In the genomic region with DNA sequence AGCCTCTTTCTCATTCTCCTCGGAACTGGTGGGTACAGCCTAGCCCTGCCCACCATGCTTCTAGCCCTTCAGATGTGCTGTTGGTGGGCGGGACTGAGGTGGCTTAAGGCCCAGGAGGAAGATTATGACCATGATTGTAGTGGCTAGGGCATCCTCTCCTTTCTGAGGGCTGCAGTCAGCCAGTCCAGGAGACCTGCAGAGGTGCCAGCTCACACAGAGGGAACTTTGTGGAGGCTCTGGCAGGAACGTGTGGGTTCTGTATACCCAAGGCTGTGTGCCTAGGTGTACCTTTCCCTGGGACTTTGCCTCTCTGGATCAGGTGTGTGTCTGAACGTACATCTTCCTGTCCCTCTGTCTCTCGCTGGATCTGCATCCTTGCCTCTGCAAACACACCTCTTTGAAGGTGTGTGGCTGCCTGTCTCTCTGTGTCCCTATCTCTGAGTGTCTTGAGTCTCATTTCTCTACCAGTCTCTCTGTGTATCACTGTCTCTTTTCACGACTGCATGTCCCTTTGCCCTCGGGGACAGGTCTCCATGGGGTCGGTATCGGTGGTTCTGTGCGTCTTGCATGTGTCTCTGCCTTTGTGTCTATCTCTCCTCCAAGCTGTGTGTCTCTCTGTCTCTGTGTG, we compare ENCODE assay signal across 8 mouse cellular contexts. TPM values are rescaled to one million over a fixed set of nuclear protein-coding genes. Genes with fewer than 3 reads are reported as not detected.
A peak's percentile ranks its signal among the peaks of the same experiment; 100 is the strongest.
DNase-seq lines count a peak whose midpoint lies in the region; ATAC-seq and TF ChIP-seq lines count a peak whose summit lies in the region.

No protein-coding gene starts in this region.

- H3K9me3 ChIP-seq in CH12.LX (replicated peaks; ENCODE audit: low read length): peaks cover 21% of the 10 kb centered on the region
- H3K9me3 ChIP-seq in embryonic facial prominence, embryonic 12.5 days: no peaks in the 10 kb centered on the region
- H3K9me3 ChIP-seq in intestine, embryonic 16.5 days (ENCODE audit: control insufficient read depth, low read length): no peaks in the 10 kb centered on the region

- no peak for DNase-seq in kidney, adult 2 months
- DNase-seq in kidney, postnatal 14 days: no peak
- DNase-seq in CH12.LX (ENCODE audit: extremely low read depth): no peak
- DNase-seq in adrenal gland, adult 8-10 months: no peak
- no peak for DNase-seq in urinary bladder, adult 18-20 months (ENCODE audit: low spot score in 2 of 2)

- peak overlapping the region; percentile 84 for H3K4me2 ChIP-seq in CH12.LX (ENCODE audit: insufficient read depth, low read depth, poor library complexity, severe bottlenecking)
- H3K4me2 ChIP-seq in embryonic facial prominence, embryonic 12.5 days (replicated peaks): peak overlapping the region; percentile 59
- peak overlapping the region; percentile 95 for H3K4me2 ChIP-seq in intestine, embryonic 16.5 days (ENCODE audit: low read depth, low read length)

- no peak for TF ChIP-seq RAD21 in CH12.LX (IDR thresholded peaks at IDR 0.05; ENCODE audit: low read depth, low read length)

- TF ChIP-seq EP300 in CH12.LX (IDR thresholded peaks at IDR 0.05; ENCODE audit: low read length): no peak

- no peaks in the 10 kb centered on the region for H3K36me3 ChIP-seq in kidney, adult 2 months (ENCODE audit: control insufficient read depth, insufficient read depth, low read length)
- H3K36me3 ChIP-seq in CH12.LX (replicated peaks in 1 of 2; ENCODE audit: control insufficient read depth in 1 of 2, insufficient read depth in 1 of 2, low read length in 1 of 2): no peaks in the 10 kb centered on the region
- H3K36me3 ChIP-seq in embryonic facial prominence, embryonic 12.5 days: no peaks in the 10 kb centered on the region; the same call in 1 of the 2 replicates
- no peaks in the 10 kb centered on the region for H3K36me3 ChIP-seq in intestine, embryonic 16.5 days (ENCODE audit: control insufficient read depth, insufficient read depth, low read length)

- H3K9ac ChIP-seq in CH12.LX (ENCODE audit: insufficient read depth, low read depth): peak overlapping the region; percentile 55; the same call in 1 of the 2 replicates
- peak overlapping the region; percentile 85 for H3K9ac ChIP-seq in embryonic facial prominence, embryonic 12.5 days
- H3K9ac ChIP-seq in intestine, embryonic 16.5 days (ENCODE audit: low read depth, low read length): peak overlapping the region; percentile 74

- no peaks in the 10 kb centered on the region for H3K27me3 ChIP-seq in kidney, adult 2 months (replicated peaks; ENCODE audit: control insufficient read depth, insufficient read depth, low read length)
- H3K27me3 ChIP-seq in CH12.LX (replicated peaks): peaks cover 61% of the 10 kb centered on the region
- peaks cover 16% of the 10 kb centered on the region; the same call in 1 of the 2 replicates for H3K27me3 ChIP-seq in embryonic facial prominence, embryonic 12.5 days
- H3K27me3 ChIP-seq in intestine, embryonic 16.5 days (replicated peaks; ENCODE audit: control insufficient read depth, insufficient read depth, low read length): no peaks in the 10 kb centered on the region

- dilution Hi-C loops in CH12.LX (cut with MboI; ENCODE audit: extremely low pct_ligation_motif_present, extremely low pct_unique_long_range_greater_than_20kb, low sequenced_read_pairs): no loop called here

- TF ChIP-seq POLR2A in kidney, adult 2 months (IDR thresholded peaks at IDR 0.05; ENCODE audit: low read depth, low read length): no peak
- no peak for TF ChIP-seq POLR2A in CH12.LX (IDR thresholded peaks at IDR 0.05; ENCODE audit: low read depth, low read length)
- no peak for TF ChIP-seq POLR2A in olfactory bulb, adult 2 months (IDR thresholded peaks at IDR 0.05; ENCODE audit: insufficient read depth, low read depth, low read length)

- no peak overlapping the region for H3K27ac ChIP-seq in kidney, adult 2 months (ENCODE audit: insufficient read depth, low read depth, low read length)
- no peak overlapping the region for H3K27ac ChIP-seq in CH12.LX (ENCODE audit: insufficient read depth, low read depth)
- peak overlapping the region; percentile 64; the same call in 1 of the 2 replicates for H3K27ac ChIP-seq in embryonic facial prominence, embryonic 12.5 days
- H3K27ac ChIP-seq in intestine, embryonic 16.5 days (ENCODE audit: low read length): peak overlapping the region; percentile 39; the same call in 1 of the 2 replicates
- peak overlapping the region; percentile 76 for H3K27ac ChIP-seq in olfactory bulb, adult 2 months (ENCODE audit: insufficient read depth, low read depth, low read length)

- H3K79me2 ChIP-seq in CH12.LX (replicated peaks; ENCODE audit: control insufficient read depth, extremely low read depth, insufficient read depth, poor library complexity, severe bottlenecking): no peaks in the 10 kb centered on the region

- ATAC-seq in embryonic facial prominence, embryonic 12.5 days (ENCODE audit: insufficient number of reproducible peaks, insufficient read depth, low FRiP score, low TSS enrichment): peak; percentile 24; the same call in 1 of the 2 replicates
- ATAC-seq in intestine, embryonic 16.5 days: no peak

- no peak for TF ChIP-seq CTCF in kidney, adult 2 months (conservative IDR thresholded peaks at IDR 0.05; ENCODE audit: insufficient read depth, insufficient read length, low read depth, low read length)
- no peak for TF ChIP-seq CTCF in CH12.LX (conservative IDR thresholded peaks at IDR 0.05 in 1 of 2, IDR thresholded peaks at IDR 0.05 in 1 of 2; ENCODE audit: low read depth in 2 of 2, low read length in 2 of 2)
- TF ChIP-seq CTCF in olfactory bulb, adult 2 months (IDR thresholded peaks at IDR 0.05; ENCODE audit: insufficient read depth, low read depth, low read length): no peak

- WGBS in kidney, adult 2 months: 34% methylated on average over 10 of the region's 10 CpGs
- WGBS in embryonic facial prominence, embryonic 12.5 days: 10% methylated on average over 10 of the region's 10 CpGs
- 19% methylated on average over 10 of the region's 10 CpGs for WGBS in intestine, embryonic 16.5 days
- WGBS in olfactory bulb, adult 2 months: 6% methylated on average over 10 of the region's 10 CpGs

- peak overlapping the region; percentile 27 for H3K4me3 ChIP-seq in kidney, adult 2 months (ENCODE audit: insufficient read depth, low read depth, low read length)
- peak overlapping the region in 1 of 3 experiments; percentile 44 for H3K4me3 ChIP-seq in CH12.LX (replicated peaks in 1 of 3; ENCODE audit: low read depth in 2 of 3, low read length in 2 of 3, poor library complexity in 1 of 3)
- peak overlapping the region; percentile 52 for H3K4me3 ChIP-seq in embryonic facial prominence, embryonic 12.5 days
- H3K4me3 ChIP-seq in intestine, embryonic 16.5 days (ENCODE audit: low read length): peak overlapping the region; percentile 60
- H3K4me3 ChIP-seq in olfactory bulb, adult 2 months (ENCODE audit: insufficient read depth, low read depth, low read length): peak overlapping the region; percentile 69

- peaks cover 3% of the 10 kb centered on the region; the same call in 1 of the 2 replicates for H3K4me1 ChIP-seq in kidney, adult 2 months (ENCODE audit: control insufficient read depth, insufficient read depth, low read length)
- H3K4me1 ChIP-seq in CH12.LX (ENCODE audit: control insufficient read depth in 1 of 2, insufficient read depth in 2 of 2): peaks cover 5 to 18% of the 10 kb centered on the region in 2 experiments; a peak in 3 of 4 replicates
- H3K4me1 ChIP-seq in embryonic facial prominence, embryonic 12.5 days: peaks cover 48% of the 10 kb centered on the region
- peaks cover 15% of the 10 kb centered on the region for H3K4me1 ChIP-seq in intestine, embryonic 16.5 days (ENCODE audit: control insufficient read depth, insufficient read depth, low read length)
- H3K4me1 ChIP-seq in olfactory bulb, adult 2 months (ENCODE audit: control insufficient read depth, insufficient read depth, low read length): peaks cover 51% of the 10 kb centered on the region

- in situ Hi-C loops in CH12.LX (cut with MboI; ENCODE audit: low pct_ligation_motif_present, low pct_unique_long_range_greater_than_20kb, low sequenced_read_pairs): no loop called here

TF ChIP-seq in CH12.LX, 34 proteins besides CTCF, POLR2A, EP300 and RAD21 (continues in another document):
- no peak for TF ChIP-seq BHLHE40 (IDR thresholded peaks at IDR 0.05; ENCODE audit: low read depth, low read length)
- TF ChIP-seq ZMIZ1 (IDR thresholded peaks at IDR 0.05; ENCODE audit: low read depth, low read length): no peak
- TF ChIP-seq RCOR1 (conservative IDR thresholded peaks at IDR 0.05; ENCODE audit: low read depth, low read length): no peak
- TF ChIP-seq NRF1 (IDR thresholded peaks at IDR 0.05; ENCODE audit: low read depth, low read length): no peak
- TF ChIP-seq IRF4 (IDR thresholded peaks at IDR 0.05; ENCODE audit: low read depth, low read length): no peak
- no peak for TF ChIP-seq USF1 (IDR thresholded peaks at IDR 0.05; ENCODE audit: low read depth, low read length)
- no peak for TF ChIP-seq MEF2A (IDR thresholded peaks at IDR 0.05; ENCODE audit: borderline replicate concordance, low read depth, low read length)
- no peak for TF ChIP-seq USF2 (conservative IDR thresholded peaks at IDR 0.05; ENCODE audit: low read depth, low read length)
- no peak for TF ChIP-seq NELFE (IDR thresholded peaks at IDR 0.05; ENCODE audit: low read depth, low read length)
- TF ChIP-seq SMC3 (IDR thresholded peaks at IDR 0.05; ENCODE audit: low read depth, low read length): no peak
- TF ChIP-seq CHD1 (IDR thresholded peaks at IDR 0.05; ENCODE audit: low read depth, low read length): no peak

RNA-seq across cellular contexts. Expression of a gene that starts 0.8 kb away (rescaled TPM):
- 9.3 and 9.9 TPM in 2 replicates for polyA plus RNA-seq in kidney, adult 2 months (2012; rRNA removed)
- total RNA-seq in CH12.LX (2012; rRNA removed) (0.25 and 0.59 TPM in 2 replicates), CH12.LX (2014; rRNA removed) (0.17 TPM in 1 of 2 replicates, not detected in the other)
- polyA plus RNA-seq in CH12.LX (2012; ENCODE audit: insufficient read length, low read depth): not detected in 2 replicates
- 29.0 and 33.7 TPM in 2 replicates for polyA plus RNA-seq in embryonic facial prominence, embryonic 12.5 days (2016; fragmentation: Nextera tagmentation; extraction: Ambion mirVana)
- polyA plus RNA-seq in intestine, embryonic 16.5 days (2015; fragmentation: Nextera tagmentation; extraction: Ambion mirVana): 7.6 and 8.7 TPM in 2 replicates
- polyA plus RNA-seq in olfactory bulb, adult 2 months (2012; ENCODE audit: insufficient read depth, insufficient read length, low replicate concordance, missing spikeins): not detected in 2 replicates
- total RNA-seq in adrenal gland, adult 8-10 months (2022): 1 to 10 TPM; 3.8 to 5.6 (median 4.9) TPM

RNA-seq across cellular contexts. Expression of a gene that starts 57.6 kb away (rescaled TPM):
- 15.4 and 15.9 TPM in 2 replicates for polyA plus RNA-seq in kidney, adult 2 months (2012; rRNA removed)
- not detected in 2 replicates for total RNA-seq in CH12.LX (2012; rRNA removed)
- total RNA-seq in CH12.LX (2014; rRNA removed): not detected in 2 replicates
- polyA plus RNA-seq in CH12.LX (2012; ENCODE audit: insufficient read length, low read depth): not detected in 2 replicates
- polyA plus RNA-seq in embryonic facial prominence, embryonic 12.5 days (2016; fragmentation: Nextera tagmentation; extraction: Ambion mirVana): 13.6 and 14.9 TPM in 2 replicates
- polyA plus RNA-seq in intestine, embryonic 16.5 days (2015; fragmentation: Nextera tagmentation; extraction: Ambion mirVana): 5.5 and 5.6 TPM in 2 replicates
- polyA plus RNA-seq in olfactory bulb, adult 2 months (2012; ENCODE audit: insufficient read depth, insufficient read length, low replicate concordance, missing spikeins): not detected in 2 replicates
- 10 to 100 TPM; 41.4 to 50.9 (median 48.4) TPM for total RNA-seq in adrenal gland, adult 8-10 months (2022)

Comparison
In these comparisons a context has a peak if more than half of its experiments do, and no peak if none do; other contexts are left out.
1. H3K27ac ChIP-seq: peak in embryonic facial prominence, embryonic 12.5 days (single experiment), intestine, embryonic 16.5 days (single experiment) and olfactory bulb, adult 2 months (single experiment); none in kidney, adult 2 months (single experiment) and CH12.LX (single experiment).
2. Peak in every context shown above with its lines, with median percentiles within 50 percentile points of each other: H3K4me2 ChIP-seq and H3K9ac ChIP-seq.